Mouse (Mus musculus) CH12.LX (cell line): ENCODE measurements around the gene Golga7b. TPM values are rescaled to one million over a fixed set of nuclear protein-coding genes. Genes with fewer than 3 reads are reported as not detected.

ENCODE experiments used
- DNase-seq: peaks from one replicate; pipeline ENCODE4 v3.0.0-alpha.2; 2013; ENCODE audit errors: extremely low read depth
- H3K27ac ChIP-seq: 2 replicates; pipeline ENCODE4 v1.5.1; 2012; ENCODE audit warnings: low read depth, mild to moderate bottlenecking, control low read depth, moderate library complexity; ENCODE audit not compliant: insufficient read depth
- H3K27me3 ChIP-seq: replicated peaks from 2 replicates; pipeline ENCODE3; 2012; ENCODE audit warnings: inconsistent platforms
- H3K36me3 ChIP-seq, 2 experiments: replicated peaks in 1 of 2; 2 replicates each; pipeline versions ENCODE3 to v1.6.1; 2012; ENCODE audit warnings: inconsistent platforms in 1 of 2, low read length in 1 of 2, mild to moderate bottlenecking in 1 of 2, mixed read lengths in 1 of 2, moderate library complexity in 1 of 2; ENCODE audit not compliant: control insufficient read depth in 1 of 2, insufficient read depth in 1 of 2
- H3K4me1 ChIP-seq, 2 experiments: 2 replicates each; pipeline ENCODE4 v1.6.1; 2012; ENCODE audit warnings: inconsistent platforms in 1 of 2, moderate library complexity in 1 of 2; ENCODE audit not compliant: insufficient read depth in 2 of 2, control insufficient read depth in 1 of 2
- H3K4me2 ChIP-seq: 2 replicates; pipeline ENCODE4 v1.6.1; 2012; ENCODE audit warnings: low read depth, mild to moderate bottlenecking, control low read depth; ENCODE audit not compliant: poor library complexity, insufficient read depth, severe bottlenecking
- H3K4me3 ChIP-seq, 3 experiments: fragments of 150-350 bp in 1 of 3; sonication (generic) in 1 of 3; replicated peaks in 1 of 3; 2 replicates each; pipeline versions ENCODE3 to v1.5.1; 2011 to 2012; ENCODE audit warnings: low read depth in 2 of 3, low read length in 2 of 3, mild to moderate bottlenecking in 2 of 3, moderate library complexity in 2 of 3, control low read depth in 1 of 3, improper control_type of control experiment in 1 of 3, inconsistent platforms in 1 of 3, mixed read lengths in 1 of 3; ENCODE audit not compliant: poor library complexity in 1 of 3
- H3K79me2 ChIP-seq: replicated peaks from 2 replicates; pipeline ENCODE4 v1.6.1; 2012; ENCODE audit warnings: mild to moderate bottlenecking, moderate library complexity; ENCODE audit not compliant: control insufficient read depth, poor library complexity, insufficient read depth, severe bottlenecking; ENCODE audit errors: extremely low read depth
- H3K9ac ChIP-seq: 2 replicates; pipeline ENCODE4 v1.6.1; 2012; ENCODE audit warnings: low read depth, mild to moderate bottlenecking, control low read depth, moderate library complexity; ENCODE audit not compliant: insufficient read depth
- H3K9me3 ChIP-seq: replicated peaks from 2 replicates; pipeline ENCODE3; 2012; ENCODE audit warnings: low read length, inconsistent platforms, mixed read lengths
- ELF1 ChIP-seq: IDR thresholded peaks from 2 replicates; pipeline ENCODE4 v1.6.1; 2014; ENCODE audit warnings: low read depth, mild to moderate bottlenecking, inconsistent platforms, low read length, improper control_type of control experiment
- ETS1 ChIP-seq: conservative IDR thresholded peaks from 2 replicates; pipeline ENCODE4 v1.6.1; 2012; ENCODE audit warnings: low read depth, mild to moderate bottlenecking, inconsistent platforms, low read length, improper control_type of control experiment, moderate library complexity
- JUND ChIP-seq: conservative IDR thresholded peaks from 2 replicates; pipeline ENCODE4 v1.6.1; 2011; ENCODE audit warnings: low read depth, low read length, improper control_type of control experiment
- MAX ChIP-seq: IDR thresholded peaks from 2 replicates; pipeline ENCODE4 v1.6.1; 2011; ENCODE audit warnings: low read length, improper control_type of control experiment
- MAZ ChIP-seq: IDR thresholded peaks from 2 replicates; pipeline ENCODE4 v1.6.1; 2012; ENCODE audit warnings: low read depth, mild to moderate bottlenecking, inconsistent platforms, low read length, improper control_type of control experiment, moderate library complexity
- MEF2A ChIP-seq: IDR thresholded peaks from 2 replicates; pipeline ENCODE4 v1.6.1; 2014; ENCODE audit warnings: low read depth, mild to moderate bottlenecking, inconsistent platforms, low read length, improper control_type of control experiment, borderline replicate concordance
- MXI1 ChIP-seq: IDR thresholded peaks from 2 replicates; pipeline ENCODE4 v1.6.1; 2011; ENCODE audit warnings: mild to moderate bottlenecking, low read depth, low read length, improper control_type of control experiment
- NRF1 ChIP-seq: IDR thresholded peaks from 2 replicates; pipeline ENCODE4 v1.6.1; 2014; ENCODE audit warnings: low read depth, mild to moderate bottlenecking, inconsistent platforms, low read length, improper control_type of control experiment, moderate library complexity
- PAX5 ChIP-seq: IDR thresholded peaks from 2 replicates; pipeline ENCODE4 v1.6.1; 2012; ENCODE audit warnings: low read length, inconsistent platforms, mixed read lengths
- POLR2A ChIP-seq: IDR thresholded peaks from 2 replicates; pipeline ENCODE4 v1.6.1; 2011; ENCODE audit warnings: low read depth, mild to moderate bottlenecking, improper control_type of control experiment, low read length
- RAD21 ChIP-seq: IDR thresholded peaks from 2 replicates; pipeline ENCODE4 v1.6.1; 2011; ENCODE audit warnings: low read depth, mild to moderate bottlenecking, low read length, improper control_type of control experiment, moderate library complexity
- RCOR1 ChIP-seq: conservative IDR thresholded peaks from 2 replicates; pipeline ENCODE4 v1.6.1; 2012; ENCODE audit warnings: low read depth, mild to moderate bottlenecking, inconsistent platforms, low read length, improper control_type of control experiment
- SMC3 ChIP-seq: IDR thresholded peaks from 2 replicates; pipeline ENCODE4 v1.6.1; 2011; ENCODE audit warnings: low read depth, low read length, improper control_type of control experiment
- TCF12 ChIP-seq: IDR thresholded peaks from 2 replicates; pipeline ENCODE4 v1.6.1; 2014; ENCODE audit warnings: low read depth, mild to moderate bottlenecking, inconsistent platforms, low read length, improper control_type of control experiment
- UBTF ChIP-seq: IDR thresholded peaks from 2 replicates; pipeline ENCODE4 v1.6.1; 2012; ENCODE audit warnings: low read depth, mild to moderate bottlenecking, inconsistent platforms, low read length, improper control_type of control experiment, moderate library complexity
- USF2 ChIP-seq: conservative IDR thresholded peaks from 2 replicates; pipeline ENCODE4 v1.6.1; 2011; ENCODE audit warnings: low read depth, low read length, improper control_type of control experiment
- ZNF384 ChIP-seq: IDR thresholded peaks from 2 replicates; pipeline ENCODE4 v1.6.1; 2012; ENCODE audit warnings: low read depth, low read length, improper control_type of control experiment, inconsistent platforms
- dilution Hi-C: fragments of 300-500 bp; cut with MboI; formaldehyde crosslinking; loops from 2 replicates; pipeline ENCODE4 v1.14.3; 2020; ENCODE audit warnings: low sequenced_read_pairs; ENCODE audit not compliant: extremely low pct_unique_long_range_greater_than_20kb, extremely low pct_ligation_motif_present
- in situ Hi-C: fragments of 300-500 bp; cut with MboI; formaldehyde crosslinking; loops from 3 replicates; pipeline ENCODE4 v1.14.3; 2019; ENCODE audit warnings: low sequenced_read_pairs, low pct_ligation_motif_present, low pct_unique_long_range_greater_than_20kb, mixed read lengths
- polyA plus RNA-seq: library from polyadenylated mRNA; unstranded; fragments of >175 nt; gene quantifications from 2 replicates; pipeline ENCODE4 v1.2.1, GENCODE M21; 2012; ENCODE audit warnings: low read depth; ENCODE audit not compliant: insufficient read length
- total RNA-seq, 2 experiments: library from RNA; depleted of rRNA; stranded (reverse); fragments of 300-350 nt in 1 of 2; fragments of >200 nt in 1 of 2; gene quantifications; 2 replicates each; pipeline ENCODE4 v1.2.3; 2012 to 2014

Gene Golga7b
- total and polyA plus RNA-seq, 3 experiments, result 0.07 to 0.19 (median 0.08) TPM

- Histone ChIP-seq H3K27me3 (peaks cover 35% of the 10 kb centered on the region), H3K9ac (no peak overlapping the region), H3K4me1 (peaks cover 0 to 6% of the 10 kb centered on the region in 2 experiments; a peak in 2 of 4 replicates), H3K4me2 (no peak overlapping the region), H3K27ac (no peak overlapping the region), H3K4me3 (no peak overlapping the region), H3K36me3 (no peaks in the 10 kb centered on the region), H3K79me2 (no peaks in the 10 kb centered on the region), H3K9me3 (no peaks in the 10 kb centered on the region)
- in situ Hi-C loops, result no loop called here
- dilution Hi-C loops, result no loop called here
- DNase-seq, result no peak
- TF ChIP-seq UBTF, result no peak
- TF ChIP-seq JUND, result no peak
- no peak for TF ChIP-seq POLR2A
- no peak for TF ChIP-seq RCOR1
- no peak for TF ChIP-seq NRF1
- no peak for TF ChIP-seq TCF12
- no peak for TF ChIP-seq ZNF384
- no peak for TF ChIP-seq ETS1
- no peak for TF ChIP-seq MAX
- TF ChIP-seq MEF2A, result no peak
- TF ChIP-seq RAD21, result no peak
- TF ChIP-seq MAZ, result no peak
- no peak for TF ChIP-seq PAX5
- no peak for TF ChIP-seq MXI1
- no peak for TF ChIP-seq USF2
- TF ChIP-seq SMC3, result no peak
- no peak for TF ChIP-seq ELF1
Measured at GRCm38 (mm10) chr19:42249976-42250914, 2.9 kb downstream of the Golga7b start.

- no peak overlapping the region for H3K4me3 ChIP-seq
- in situ Hi-C loops (no loop called here), dilution Hi-C loops (no loop called here)
- H3K27ac ChIP-seq, result no peak overlapping the region
- DNase-seq, result no peak
- peaks cover 13 to 35% of the 10 kb centered on the region in 2 experiments for H3K4me1 ChIP-seq
- no peak overlapping the region for H3K4me2 ChIP-seq
- no peaks in the 10 kb centered on the region for H3K9me3 ChIP-seq
- H3K9ac ChIP-seq, result no peak overlapping the region
- no peaks in the 10 kb centered on the region for H3K79me2 ChIP-seq
- H3K27me3 ChIP-seq, result peaks cover 23% of the 10 kb centered on the region
- TF ChIP-seq USF2 (no peak), TCF12 (no peak), RAD21 (no peak)
- H3K36me3 ChIP-seq, result no peaks in the 10 kb centered on the region
Measured at GRCm38 (mm10) chr19:42255438-42255783, 8.0 kb downstream of the Golga7b start.
